Mouse (Mus musculus) forebrain, postnatal 0 days (tissue): ENCODE measurements around the gene Slc12a3. TPM values are rescaled to one million over a fixed set of nuclear protein-coding genes. Genes with fewer than 3 reads are reported as not detected.

Experiments
- ATAC-seq: fragments of 200-750 bp; cut with Nextera tagmentation; 2 replicates; pipeline ENCODE4 v1.8.0; 2017; ENCODE audit warnings: mild to moderate bottlenecking, moderate library complexity
- DNase-seq: peaks from one replicate; pipeline ENCODE4 v3.0.0-alpha.2; 2015
- H3K27ac ChIP-seq: fragments of 300-500 bp; sonication (generic); 2 replicates; pipeline ENCODE4 v1.5.1; 2014; ENCODE audit warnings: low read depth, mild to moderate bottlenecking, antibody characterized with exemption, low read length, moderate library complexity, mixed read lengths
- H3K27me3 ChIP-seq: fragments of 300-500 bp; sonication (generic); 2 replicates; pipeline ENCODE4 v1.6.1; 2014; ENCODE audit warnings: mild to moderate bottlenecking, low read length, mixed read lengths; ENCODE audit not compliant: insufficient read depth
- H3K36me3 ChIP-seq: fragments of 300-500 bp; sonication (generic); 2 replicates; pipeline ENCODE4 v1.6.1; 2014; ENCODE audit warnings: mild to moderate bottlenecking, moderate library complexity; ENCODE audit not compliant: insufficient read depth
- H3K4me1 ChIP-seq: fragments of 300-500 bp; sonication (generic); 2 replicates; pipeline ENCODE4 v1.6.1; 2014; ENCODE audit warnings: antibody characterized with exemption; ENCODE audit not compliant: insufficient read depth
- H3K4me2 ChIP-seq: fragments of 300-500 bp; sonication (generic); 2 replicates; pipeline ENCODE4 v1.6.1; 2014; ENCODE audit warnings: low read depth, mild to moderate bottlenecking, moderate library complexity
- H3K4me3 ChIP-seq: fragments of 300-500 bp; sonication (generic); 2 replicates; pipeline ENCODE4 v1.5.1; 2014; ENCODE audit warnings: low read depth, low read length, mixed read lengths
- H3K9ac ChIP-seq: fragments of 300-500 bp; sonication (generic); 2 replicates; pipeline ENCODE4 v1.6.1; 2014; ENCODE audit warnings: mild to moderate bottlenecking
- H3K9me3 ChIP-seq: fragments of 300-500 bp; sonication (generic); 2 replicates; pipeline ENCODE4 v1.6.1; 2016; ENCODE audit warnings: low read length
- CTCF ChIP-seq: sonication (generic); IDR thresholded peaks from 2 replicates; pipeline ENCODE4 v1.5.1; 2016; ENCODE audit warnings: antibody characterized with exemption, control low read depth, low read depth
- WGBS: fragments of 180-500 bp; shearing (Covaris S2); extraction: QIAGEN DNeasy Blood & Tissue Kit; methylation state at CpG from one replicate; pipeline ENCODE4 v1.1.7; 2014; 5-methylcytosine and 5-hydroxymethylcytosine counted together
- polyA plus RNA-seq: library from polyadenylated mRNA; unstranded; fragments of >200 nt; fragmentation: Nextera tagmentation; extraction: Ambion mirVana; gene quantifications from 2 replicates; pipeline ENCODE4 v1.2.1, GENCODE M21; 2015
- total RNA-seq: library from RNA; depleted of rRNA; stranded (reverse); fragments of >200 nt; gene quantifications from 2 replicates; pipeline ENCODE4 v1.2.3, GENCODE M21; 2014

Gene Slc12a3
- total and polyA plus RNA-seq, 2 experiments from 2014 or later = 0.12 to 0.29 TPM

DNA sequence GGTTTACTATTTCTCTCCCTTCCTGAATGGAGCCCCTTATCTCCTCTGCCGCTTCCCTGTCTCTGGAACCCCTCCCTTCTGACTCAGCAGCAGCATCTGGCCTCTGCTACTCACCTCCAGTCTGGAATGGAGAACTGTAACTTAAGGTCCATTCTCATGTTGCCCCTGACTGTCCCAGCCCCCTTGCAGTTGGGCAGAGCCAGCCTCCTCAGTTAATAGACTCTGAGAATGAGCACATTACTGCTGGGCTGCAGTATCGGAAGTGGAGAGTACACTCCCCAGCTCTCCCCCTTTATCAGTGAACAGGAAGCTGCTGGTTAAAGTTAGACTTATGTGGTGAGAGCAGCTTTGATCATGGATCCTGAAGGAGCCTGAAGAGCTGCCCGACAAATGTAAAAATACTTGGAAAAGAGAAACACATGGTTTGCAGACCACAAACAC is 46.6 kb downstream of the Slc12a3 start:
- H3K4me1 ChIP-seq = no peaks in the 10 kb centered on the region
- H3K9me3 ChIP-seq = no peaks in the 10 kb centered on the region
- no peak overlapping the region for H3K4me2 ChIP-seq
- H3K4me3 ChIP-seq = no peak overlapping the region
- WGBS = 80% methylated on average over 3 of the region's 3 CpGs
- TF ChIP-seq CTCF = no peak
- H3K27me3 ChIP-seq = no peaks in the 10 kb centered on the region
- no peak overlapping the region for H3K9ac ChIP-seq
- H3K27ac ChIP-seq = no peak overlapping the region
- ATAC-seq = no peak
- no peaks in the 10 kb centered on the region for H3K36me3 ChIP-seq
- no peak for DNase-seq

DNA sequence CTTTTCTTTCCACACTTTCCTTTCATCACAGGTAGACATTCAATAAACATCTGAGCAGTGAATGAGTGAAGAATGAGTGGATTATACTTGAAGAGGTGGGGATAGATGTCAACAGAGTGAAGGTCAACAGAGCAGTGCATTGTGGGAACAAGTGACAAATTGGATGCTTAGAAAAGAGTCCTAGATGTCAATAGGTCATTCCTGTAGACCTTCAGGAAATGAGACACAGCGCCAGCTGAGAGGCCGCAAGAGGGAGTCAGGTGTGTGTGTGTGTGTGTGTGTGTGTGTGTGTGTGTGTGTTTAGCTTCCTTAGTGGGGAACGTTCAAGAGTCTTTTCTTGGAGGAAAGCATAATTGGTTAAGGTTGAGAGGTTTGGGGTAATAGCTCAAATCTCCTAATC is 47.2 kb downstream of the Slc12a3 start:
- Histone ChIP-seq H3K4me1 (no peaks in the 10 kb centered on the region), H3K9me3 (no peaks in the 10 kb centered on the region), H3K9ac (no peak overlapping the region), H3K27ac (no peak overlapping the region), H3K36me3 (no peaks in the 10 kb centered on the region), H3K27me3 (no peaks in the 10 kb centered on the region), H3K4me3 (no peak overlapping the region), H3K4me2 (no peak overlapping the region)
- 81% methylated on average over 3 of the region's 3 CpGs for WGBS
- no peak for DNase-seq
- ATAC-seq = no peak
- TF ChIP-seq CTCF = no peak

DNA sequence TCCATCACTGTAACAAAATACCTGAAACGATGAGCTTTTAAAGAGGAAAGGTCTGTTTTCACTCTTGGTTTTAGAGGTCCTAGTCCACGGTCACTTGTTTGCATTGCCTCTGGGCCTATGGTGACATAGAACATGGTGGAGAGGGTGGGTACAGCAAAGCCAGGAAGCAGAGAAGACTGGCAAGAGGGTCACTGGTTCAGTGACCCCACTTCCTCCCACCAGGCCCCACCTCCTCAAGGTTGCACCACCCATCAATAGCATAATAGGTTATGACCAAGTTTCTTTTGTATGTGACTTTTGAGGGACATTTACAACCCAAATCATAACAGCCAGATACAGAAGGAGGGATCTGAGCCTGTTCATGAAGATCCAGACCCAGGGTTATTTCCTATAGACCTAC is 47.6 kb downstream of the Slc12a3 start:
- no peaks in the 10 kb centered on the region for H3K36me3 ChIP-seq
- no peaks in the 10 kb centered on the region for H3K9me3 ChIP-seq
- DNase-seq (no peak), ATAC-seq (no peak)
- H3K27me3 ChIP-seq = no peaks in the 10 kb centered on the region
- 94% methylated on average over 2 of the region's 2 CpGs for WGBS
- TF ChIP-seq CTCF = no peak
- no peak overlapping the region for H3K9ac ChIP-seq
- H3K4me3 ChIP-seq = no peak overlapping the region
- H3K27ac ChIP-seq = no peak overlapping the region
- H3K4me1 ChIP-seq = no peaks in the 10 kb centered on the region
- no peak overlapping the region for H3K4me2 ChIP-seq

DNA sequence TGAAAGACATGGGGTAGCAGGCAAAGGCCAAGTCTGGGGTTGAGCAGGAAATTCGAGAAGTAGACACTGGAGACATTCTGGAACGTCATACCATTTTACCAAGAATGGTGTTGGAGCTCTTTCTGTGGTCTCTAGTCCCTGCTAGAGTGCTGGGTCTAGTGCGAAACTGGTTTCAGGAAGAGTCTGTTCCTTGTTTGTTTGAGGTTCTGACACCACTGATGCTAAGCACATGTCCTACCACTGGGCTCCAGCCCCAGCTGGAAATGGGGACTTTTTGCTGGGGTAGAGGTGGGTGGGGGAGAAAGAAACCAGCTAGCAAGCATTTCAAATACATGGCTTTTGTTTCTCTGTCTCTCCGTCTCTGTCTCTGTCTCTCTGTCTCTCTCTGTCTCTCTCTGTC is 48.0 kb downstream of the Slc12a3 start:
- Histone ChIP-seq H3K9ac (no peak overlapping the region), H3K9me3 (no peaks in the 10 kb centered on the region), H3K4me2 (no peak overlapping the region), H3K4me3 (no peak overlapping the region), H3K27me3 (no peaks in the 10 kb centered on the region), H3K36me3 (no peaks in the 10 kb centered on the region), H3K27ac (no peak overlapping the region), H3K4me1 (no peaks in the 10 kb centered on the region)
- DNase-seq (no peak), ATAC-seq (no peak)
- TF ChIP-seq CTCF = no peak
- 80% methylated on average over 4 of the region's 4 CpGs for WGBS

DNA sequence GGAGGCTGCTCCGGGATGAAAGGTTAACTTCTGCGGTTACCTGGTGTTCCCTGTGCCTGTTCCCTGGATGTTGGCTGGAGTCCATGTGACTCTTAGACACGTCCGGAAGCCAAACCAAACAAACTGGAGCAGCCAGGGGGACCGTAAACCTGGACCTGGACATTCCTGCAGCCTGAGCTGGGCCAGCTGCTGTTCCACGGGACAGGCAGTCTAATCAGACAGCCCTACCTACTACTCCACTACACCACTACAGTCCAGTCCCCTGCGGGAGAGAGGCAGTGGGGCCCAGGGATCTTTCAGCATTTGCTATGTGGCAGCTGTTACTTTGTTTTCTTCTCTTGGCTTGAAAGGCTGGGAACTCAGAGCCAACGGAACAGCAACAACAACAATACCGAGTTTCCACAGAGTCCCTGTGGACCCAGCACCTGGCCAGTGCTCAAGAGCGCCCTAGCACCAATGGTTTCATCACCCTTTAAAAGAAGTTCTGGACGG is 48.8 kb downstream of the Slc12a3 start:
- DNase-seq = no peak
- Histone ChIP-seq H3K4me2 (no peak overlapping the region), H3K4me3 (no peak overlapping the region), H3K9me3 (no peaks in the 10 kb centered on the region), H3K36me3 (no peaks in the 10 kb centered on the region), H3K4me1 (no peaks in the 10 kb centered on the region), H3K27ac (no peak overlapping the region), H3K9ac (no peak overlapping the region), H3K27me3 (no peaks in the 10 kb centered on the region)
- WGBS = 59% methylated on average over 11 of the region's 11 CpGs
- no peak for TF ChIP-seq CTCF
- ATAC-seq = peak; percentile 10; the same call in 1 of the 2 replicates

DNA sequence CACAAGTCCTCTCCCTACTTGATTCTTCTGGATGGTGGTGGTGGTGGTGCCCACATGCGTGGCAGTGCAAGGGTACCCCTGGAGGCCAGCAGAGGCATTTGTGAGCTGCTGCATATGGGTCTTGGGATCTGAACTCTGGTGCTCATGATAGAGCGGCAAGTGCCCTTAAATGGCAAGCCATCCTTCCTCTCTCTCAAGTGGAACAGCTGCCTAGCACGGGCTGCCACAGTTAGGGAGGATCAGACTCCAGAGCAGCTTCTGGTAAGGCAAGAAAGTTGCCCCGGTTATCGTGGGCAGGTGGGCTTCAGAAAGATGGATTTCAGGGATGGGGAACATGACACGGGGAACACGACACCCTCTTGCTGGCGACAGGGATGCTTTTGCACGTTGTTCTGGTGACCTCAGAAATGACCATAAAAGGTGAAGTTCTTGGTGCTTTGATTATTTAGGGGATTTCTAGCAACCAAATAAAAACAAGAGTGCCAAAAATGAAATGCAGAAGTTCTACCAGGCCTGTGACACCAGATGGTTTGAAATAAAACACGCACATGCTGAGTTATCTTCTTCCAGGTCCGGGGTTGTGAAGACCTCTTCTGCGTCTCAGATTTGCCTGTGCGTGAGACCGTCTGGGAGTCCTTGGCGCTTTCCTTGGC is 49.9 kb downstream of the Slc12a3 start:
- DNase-seq (no peak), ATAC-seq (no peak)
- TF ChIP-seq CTCF = peak; percentile 8; the same call in 1 of the 2 replicates
- no peaks in the 10 kb centered on the region for H3K27me3 ChIP-seq
- H3K36me3 ChIP-seq = no peaks in the 10 kb centered on the region
- no peaks in the 10 kb centered on the region for H3K9me3 ChIP-seq
- 90% methylated on average over 15 of the region's 15 CpGs for WGBS
- H3K9ac ChIP-seq = no peak overlapping the region
- no peak overlapping the region for H3K27ac ChIP-seq
- H3K4me3 ChIP-seq = no peak overlapping the region
- H3K4me1 ChIP-seq = no peaks in the 10 kb centered on the region
- H3K4me2 ChIP-seq = no peak overlapping the region

DNA sequence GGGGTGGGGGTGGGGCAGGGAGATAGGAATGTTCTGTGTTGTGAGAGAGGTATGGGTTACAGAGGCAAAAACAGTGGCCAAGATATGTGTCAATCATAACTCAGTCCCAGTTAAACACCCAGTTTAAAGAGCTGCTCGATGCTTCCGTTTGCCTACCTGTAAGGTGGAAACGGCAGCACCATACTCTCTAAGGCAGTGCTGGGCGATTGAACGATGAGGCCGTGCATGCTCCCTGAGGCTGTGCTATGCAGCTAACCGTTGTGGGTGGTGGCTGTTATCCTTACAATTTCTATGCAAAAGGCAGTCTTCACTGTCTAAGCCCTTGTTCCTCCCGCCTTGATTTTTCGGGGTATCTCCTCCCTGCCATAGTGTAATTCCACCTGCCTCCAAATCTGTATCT is 50.7 kb downstream of the Slc12a3 start:
- H3K9me3 ChIP-seq = no peaks in the 10 kb centered on the region
- no peaks in the 10 kb centered on the region for H3K4me1 ChIP-seq
- H3K27me3 ChIP-seq = no peaks in the 10 kb centered on the region
- TF ChIP-seq CTCF = no peak
- ATAC-seq = no peak
- H3K4me3 ChIP-seq = no peak overlapping the region
- no peak overlapping the region for H3K27ac ChIP-seq
- DNase-seq = no peak
- H3K9ac ChIP-seq = no peak overlapping the region
- 91% methylated on average over 9 of the region's 9 CpGs for WGBS
- H3K36me3 ChIP-seq = no peaks in the 10 kb centered on the region
- H3K4me2 ChIP-seq = no peak overlapping the region
